Mouse (Mus musculus): Measurements from ENCODE around the gene Arfgef3.
"Not testable (repeated sequence)": the region's sequence is repeated elsewhere in the genome, so short reads cannot be mapped to it uniquely, and the experiment has no call there.

Gene Arfgef3

DNA sequence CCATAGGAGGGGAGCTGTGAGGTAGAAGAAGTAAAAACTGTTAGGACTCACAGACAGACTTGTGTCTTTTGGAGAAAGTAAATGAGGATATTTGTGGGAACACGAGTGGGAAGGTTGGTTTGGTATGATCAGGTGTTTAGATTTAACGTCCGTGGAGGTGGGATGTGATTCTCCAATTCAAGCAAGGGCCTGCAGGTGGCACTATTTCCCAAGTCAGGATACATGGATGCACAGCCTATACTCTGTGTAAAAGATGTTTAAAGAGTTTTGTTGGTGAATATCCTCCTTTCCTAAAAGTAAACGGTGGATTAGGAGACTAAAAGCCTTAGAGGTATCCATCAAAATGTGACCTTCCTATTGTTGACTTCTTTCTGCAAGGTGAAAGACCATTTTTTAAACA, 180.8 kb downstream of the Arfgef3 start:
- peak; percentile 18 to 70 for DNase-seq

GRCm38 (mm10) chr10:18561445-18561844, 182.3 kb downstream of the Arfgef3 start:
- DNase-seq: no peak

DNA sequence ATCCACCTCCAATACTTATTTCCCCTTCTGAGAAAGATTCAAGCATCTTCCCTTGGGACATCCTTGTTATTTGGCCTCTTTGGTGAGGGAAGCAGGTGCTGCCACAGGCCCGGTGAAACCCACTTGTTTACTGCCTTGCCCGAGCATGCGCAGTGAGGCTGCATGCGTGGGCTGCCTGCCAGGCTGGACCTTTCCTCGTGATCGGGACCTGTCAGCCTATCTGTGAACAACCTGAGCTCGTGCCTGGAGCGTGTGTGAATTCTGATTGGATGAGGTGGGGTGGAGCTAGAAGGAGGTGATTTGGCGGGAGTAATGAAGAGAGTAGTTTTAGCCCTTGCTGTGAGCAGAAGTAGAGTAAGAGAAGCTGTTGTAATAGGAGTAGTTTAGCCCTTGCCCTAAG, 184.7 kb downstream of the Arfgef3 start:
- DNase-seq: not testable (repeated sequence)

GRCm38 (mm10) chr10:18549321-18550216, 194.2 kb downstream of the Arfgef3 start:
- DNase-seq: no peak

DNA sequence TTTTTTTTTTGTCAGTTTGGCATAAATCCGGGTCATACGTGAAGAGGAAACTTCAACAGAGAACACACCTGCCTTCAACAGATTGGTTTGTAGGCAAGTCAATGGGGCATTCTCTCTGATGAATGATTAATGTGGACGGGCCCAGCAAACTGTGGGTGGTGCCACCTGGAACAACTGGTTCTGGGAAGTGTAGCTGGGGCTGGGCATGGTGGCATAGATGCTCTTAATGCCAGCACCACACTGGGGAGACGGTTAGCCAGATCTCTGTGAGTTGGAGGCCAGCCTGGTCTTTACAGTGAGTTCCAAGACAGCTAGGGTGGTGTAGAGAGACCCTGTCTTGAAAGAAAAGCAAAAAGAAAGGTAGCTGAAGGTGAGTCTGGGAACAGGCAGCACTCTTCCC, 196.4 kb downstream of the Arfgef3 start:
- DNase-seq: no peak

DNA sequence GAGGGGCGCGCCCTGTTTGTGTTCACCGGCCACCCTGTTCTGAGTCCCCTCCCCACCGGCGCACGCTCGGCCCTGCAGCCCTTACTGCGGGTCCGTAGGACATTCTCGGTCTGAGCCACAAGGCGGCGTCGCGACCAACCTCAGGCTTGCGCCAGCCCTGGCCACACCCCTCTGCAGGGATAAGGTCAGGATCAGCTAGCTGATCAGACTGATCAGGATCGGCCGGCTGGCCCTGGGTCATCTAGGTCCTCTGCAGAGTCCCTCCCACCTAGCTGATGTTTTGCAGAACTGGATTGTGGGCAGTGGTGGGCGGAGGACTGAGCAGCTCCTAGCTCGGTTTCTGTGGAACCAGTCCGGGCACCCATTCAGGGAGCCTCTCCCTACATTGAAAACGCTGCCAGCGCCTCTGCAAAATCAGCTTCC, 197.9 kb downstream of the Arfgef3 start, which contains the start of gene Hebp2:
Gene Hebp2 (minus strand): TSS at position 264 of the 423 bp plus-strand sequence.
- DNase-seq: peak in 1 of 2 experiments; percentile 56

- DNase-seq: no peak
Observed at GRCm38 (mm10) chr10:18545309-18545708, 198.4 kb downstream of the Arfgef3 start.

- no peak for DNase-seq
Observed at GRCm38 (mm10) chr10:18536889-18537288, 206.9 kb downstream of the Arfgef3 start.

DNA sequence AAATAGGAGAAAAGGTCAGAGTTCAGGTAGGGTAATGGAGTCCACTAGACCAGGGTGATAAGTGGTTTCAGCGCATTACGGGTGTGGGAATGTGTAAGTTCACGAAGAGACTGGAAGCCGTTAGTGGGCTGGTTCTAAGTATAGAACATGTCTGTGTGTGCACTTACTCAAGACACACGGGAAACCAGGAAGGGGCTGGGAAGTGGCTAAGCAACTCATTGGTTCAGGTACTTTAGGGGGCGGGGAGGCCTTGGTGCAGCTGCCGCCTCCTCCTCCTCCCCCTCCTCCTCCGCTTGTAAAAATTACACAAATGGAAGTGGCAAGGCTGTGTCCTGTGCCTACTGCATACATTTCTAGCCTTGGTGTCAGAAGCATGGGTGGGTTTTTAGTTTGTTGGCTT, 211.5 kb downstream of the Arfgef3 start:
- DNase-seq: no peak
